Mouse (Mus musculus) kidney, adult 2 months (tissue): Measurements from ENCODE around the gene Ajuba.

Source experiments
- CTCF ChIP-seq: fragments of 200-500 bp; conservative IDR thresholded peaks from 2 replicates; pipeline ENCODE4 v1.5.1; 2011; ENCODE audit warnings: low read depth, mild to moderate bottlenecking, control low read depth, low read length, moderate library complexity, mixed read lengths; ENCODE audit not compliant: insufficient read depth, insufficient read length
- POLR2A ChIP-seq: fragments of 200-500 bp; IDR thresholded peaks from one replicate; pipeline ENCODE4 v1.6.1; 2011; ENCODE audit warnings: low read depth, low read length, control low read depth

DNA sequence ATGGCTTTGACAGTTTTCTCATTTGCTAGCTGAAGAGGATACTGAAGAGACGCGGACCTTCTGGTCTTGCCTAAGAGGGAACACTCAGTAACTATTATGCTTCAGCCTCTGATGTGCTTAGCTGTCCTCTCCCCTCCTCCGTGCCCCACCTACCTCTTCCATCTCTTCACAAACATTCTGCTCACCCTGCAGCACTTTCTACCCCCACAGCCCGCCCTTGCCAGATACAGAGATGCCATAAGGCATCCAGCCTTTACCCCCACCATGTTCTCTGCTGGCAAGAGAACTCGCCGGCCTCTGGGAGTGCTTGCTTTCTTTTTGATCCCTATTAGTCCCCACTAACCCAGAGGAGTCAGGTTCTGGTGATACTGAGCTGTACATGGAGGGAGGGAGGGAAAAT lies 33.3 kb upstream of the Ajuba start:
- no peak for TF ChIP-seq CTCF
- TF ChIP-seq POLR2A = no peak
